Mouse (Mus musculus): ENCODE results near the gene 2510002D24Rik. TPM values are rescaled to one million over a fixed set of nuclear protein-coding genes. Genes with fewer than 3 reads are reported as not detected.

The 2510002D24Rik gene
- polyA plus RNA-seq, 1 experiment from 2014 or later = 36.2 TPM

DNA sequence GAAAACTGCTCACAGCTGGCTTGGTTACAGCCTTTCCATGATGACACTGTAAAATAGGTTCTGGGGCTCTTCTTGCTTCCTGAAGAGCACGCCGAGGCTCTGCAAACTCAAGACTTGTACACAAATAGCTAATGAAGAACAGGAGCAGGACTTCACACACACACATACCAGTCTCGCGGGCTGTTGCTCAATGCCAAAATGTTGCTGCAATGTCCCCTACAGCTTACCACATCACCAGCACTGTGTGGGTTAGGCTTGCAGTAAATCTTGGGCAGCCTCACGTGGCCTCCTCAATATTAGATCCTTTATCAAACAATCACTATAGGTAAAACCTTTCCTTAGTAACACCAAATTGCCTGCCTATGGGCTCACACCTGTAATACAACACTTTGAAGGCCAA, 27.4 kb upstream of the 2510002D24Rik start:
- Histone ChIP-seq H3K4me1 (ENCODE audit: control insufficient read depth, insufficient read depth, low read length) (peaks cover 13% of the 10 kb centered on the region), H3K36me3 (ENCODE audit: control insufficient read depth, insufficient read depth, low read length) (peaks cover 54% of the 10 kb centered on the region), H3K27me3 (ENCODE audit: control insufficient read depth, insufficient read depth, low read length) (no peaks in the 10 kb centered on the region), H3K4me2 (replicated peaks; ENCODE audit: low read depth, low read length) (no peak overlapping the region), H3K9ac (ENCODE audit: low read depth, low read length) (no peak overlapping the region), H3K4me3 (ENCODE audit: low read length) (no peak overlapping the region), H3K27ac (ENCODE audit: low read depth, low read length) (no peak overlapping the region), H3K9me3 (ENCODE audit: control insufficient read depth, low read length) (no peaks in the 10 kb centered on the region)
- no peak for ATAC-seq (ENCODE audit: low FRiP score, low TSS enrichment)
- 95% methylated on average over 5 of the region's 5 CpGs for WGBS

DNA sequence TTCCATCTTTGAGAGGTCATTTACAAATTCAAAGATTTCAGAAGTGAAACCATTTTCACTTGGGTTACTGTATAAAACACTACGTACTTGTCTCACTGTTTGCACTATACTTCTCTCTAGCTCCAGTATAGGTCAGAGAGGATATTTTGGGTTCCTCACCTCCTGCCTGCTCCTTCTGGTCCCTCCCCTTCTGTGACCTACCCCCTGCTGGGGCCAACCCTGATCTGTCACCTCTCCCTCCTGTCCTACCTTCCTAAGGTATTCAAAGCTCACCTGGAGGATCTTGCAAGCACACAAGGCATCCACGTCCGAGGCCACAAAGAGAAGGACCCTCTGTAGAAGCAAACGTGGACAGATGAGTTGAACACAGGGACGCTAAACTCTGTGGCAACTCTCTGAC, 25.3 kb upstream of the 2510002D24Rik start:
- no peaks in the 10 kb centered on the region for H3K27me3 ChIP-seq (ENCODE audit: control insufficient read depth, insufficient read depth, low read length)
- peak overlapping the region; percentile 85 for H3K4me3 ChIP-seq (ENCODE audit: low read length)
- H3K4me1 ChIP-seq (ENCODE audit: control insufficient read depth, insufficient read depth, low read length) = peaks cover 13% of the 10 kb centered on the region
- WGBS = 7% methylated on average over 5 of the region's 5 CpGs
- H3K27ac ChIP-seq (ENCODE audit: low read depth, low read length) = peak overlapping the region; percentile 51; the same call in 1 of the 2 replicates
- no peaks in the 10 kb centered on the region for H3K9me3 ChIP-seq (ENCODE audit: control insufficient read depth, low read length)
- H3K4me2 ChIP-seq (replicated peaks; ENCODE audit: low read depth, low read length) = peak overlapping the region; percentile 84
- H3K9ac ChIP-seq (ENCODE audit: low read depth, low read length) = peak overlapping the region; percentile 68
- ATAC-seq (ENCODE audit: low FRiP score, low TSS enrichment) = peak; percentile 26
- H3K36me3 ChIP-seq (ENCODE audit: control insufficient read depth, insufficient read depth, low read length) = peaks cover 55% of the 10 kb centered on the region

- WGBS = under 1% methylated on average over 42 of the region's 42 CpGs
- Histone ChIP-seq H3K4me1 (ENCODE audit: control insufficient read depth, insufficient read depth, low read length) (peaks cover 13% of the 10 kb centered on the region), H3K27me3 (ENCODE audit: control insufficient read depth, insufficient read depth, low read length) (no peaks in the 10 kb centered on the region), H3K4me3 (ENCODE audit: low read length) (peak within 1 kb of the TSS; percentile 85), H3K9ac (ENCODE audit: low read depth, low read length) (peak within 1 kb of the TSS; percentile 77), H3K4me2 (replicated peaks; ENCODE audit: low read depth, low read length) (peak within 1 kb of the TSS; percentile 84), H3K36me3 (ENCODE audit: control insufficient read depth, insufficient read depth, low read length) (peaks cover 55% of the 10 kb centered on the region), H3K27ac (ENCODE audit: low read depth, low read length) (peak within 1 kb of the TSS; percentile 64), H3K9me3 (ENCODE audit: control insufficient read depth, low read length) (no peaks in the 10 kb centered on the region)
- peak; percentile 97 for ATAC-seq (ENCODE audit: low FRiP score, low TSS enrichment)
Measured at GRCm38 (mm10) chr16:18811468-18812384, 24.7 kb upstream of the 2510002D24Rik start, which contains the start of the genes Ufd1 and Cdc45. Gene Ufd1, plus strand, starts transcription at chr16:18811779. Gene Cdc45, minus strand, starts transcription at chr16:18811987.

DNA sequence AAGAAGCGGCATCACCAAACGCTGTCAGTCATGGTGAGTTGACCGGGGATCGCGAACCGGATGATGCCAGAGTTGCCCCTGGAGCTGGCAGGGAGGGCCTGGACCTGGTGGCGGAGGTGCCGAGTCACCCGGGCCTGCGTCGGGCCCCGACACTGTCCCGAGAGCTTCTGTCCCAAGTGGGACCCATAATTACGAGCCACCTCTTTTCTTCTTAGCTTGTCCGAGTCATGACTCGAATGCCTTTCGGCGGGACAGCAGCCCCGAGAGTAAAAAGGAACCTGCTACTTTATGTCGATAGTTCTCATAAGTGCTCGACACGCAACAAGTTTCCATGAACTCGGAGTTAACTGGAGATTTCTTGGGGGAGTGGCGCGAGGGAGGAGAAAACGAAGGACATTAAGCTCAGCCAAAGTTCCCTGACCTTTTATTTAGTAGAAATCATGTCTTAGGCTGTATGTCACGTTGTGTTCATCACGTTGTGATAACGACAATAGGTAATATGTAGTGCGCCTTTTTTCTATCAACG, 23.9 kb upstream of the 2510002D24Rik start:
- peak; percentile 41 for ATAC-seq (ENCODE audit: low FRiP score, low TSS enrichment)
- H3K36me3 ChIP-seq (ENCODE audit: control insufficient read depth, insufficient read depth, low read length) = peaks cover 55% of the 10 kb centered on the region
- no peaks in the 10 kb centered on the region for H3K9me3 ChIP-seq (ENCODE audit: control insufficient read depth, low read length)
- peak overlapping the region; percentile 85 for H3K4me3 ChIP-seq (ENCODE audit: low read length)
- H3K27me3 ChIP-seq (ENCODE audit: control insufficient read depth, insufficient read depth, low read length) = no peaks in the 10 kb centered on the region
- peak overlapping the region; percentile 77 for H3K9ac ChIP-seq (ENCODE audit: low read depth, low read length)
- H3K27ac ChIP-seq (ENCODE audit: low read depth, low read length) = peak overlapping the region; percentile 64; the same call in 1 of the 2 replicates
- H3K4me1 ChIP-seq (ENCODE audit: control insufficient read depth, insufficient read depth, low read length) = peaks cover 13% of the 10 kb centered on the region
- peak overlapping the region; percentile 78 for H3K4me2 ChIP-seq (replicated peaks; ENCODE audit: low read depth, low read length)
- WGBS = 1% methylated on average over 31 of the region's 31 CpGs

DNA sequence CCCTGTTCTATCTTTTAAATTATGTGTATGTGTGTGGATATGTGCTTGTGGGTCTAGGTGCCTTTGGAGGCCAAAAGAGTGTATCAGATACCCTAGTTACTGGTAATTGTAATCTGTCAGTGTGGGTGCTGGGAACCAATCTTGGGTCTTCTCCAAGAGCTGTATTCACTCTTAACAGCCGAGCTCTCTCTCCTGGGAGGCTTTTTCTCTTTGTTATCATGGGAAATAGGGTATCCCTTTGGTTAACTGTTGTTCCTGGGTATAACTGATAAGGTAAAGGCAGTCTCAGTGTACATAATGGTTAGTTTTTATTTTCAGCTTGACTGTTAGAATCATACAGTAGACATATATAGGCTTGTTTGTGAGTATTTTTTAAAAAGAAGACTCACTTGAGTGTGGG, 14.0 kb upstream of the 2510002D24Rik start:
- H3K36me3 ChIP-seq (ENCODE audit: control insufficient read depth, insufficient read depth, low read length) = peaks cover 93% of the 10 kb centered on the region
- 77% methylated on average over 1 of the region's 1 CpGs for WGBS

GRCm38 (mm10) chr16:18822925-18823324, 13.5 kb upstream of the 2510002D24Rik start:
- no peak overlapping the region for H3K4me3 ChIP-seq (ENCODE audit: low read length)
- H3K27me3 ChIP-seq (ENCODE audit: control insufficient read depth, insufficient read depth, low read length) = no peaks in the 10 kb centered on the region
- H3K4me1 ChIP-seq (ENCODE audit: control insufficient read depth, insufficient read depth, low read length) = no peaks in the 10 kb centered on the region
- H3K4me2 ChIP-seq (replicated peaks; ENCODE audit: low read depth, low read length) = no peak overlapping the region
- no peak overlapping the region for H3K9ac ChIP-seq (ENCODE audit: low read depth, low read length)
- H3K9me3 ChIP-seq (ENCODE audit: control insufficient read depth, low read length) = no peaks in the 10 kb centered on the region
- H3K27ac ChIP-seq (ENCODE audit: low read depth, low read length) = no peak overlapping the region
- ATAC-seq (ENCODE audit: low FRiP score, low TSS enrichment) = no peak
- 87% methylated on average over 4 of the region's 4 CpGs for WGBS
- peaks cover 93% of the 10 kb centered on the region for H3K36me3 ChIP-seq (ENCODE audit: control insufficient read depth, insufficient read depth, low read length)

More for the DNA sequence above, 14.0 kb upstream of the 2510002D24Rik start:
- no peak for ATAC-seq (ENCODE audit: low FRiP score, low TSS enrichment)
- Histone ChIP-seq H3K4me3 (ENCODE audit: low read length) (no peak overlapping the region), H3K9ac (ENCODE audit: low read depth, low read length) (no peak overlapping the region), H3K4me1 (ENCODE audit: control insufficient read depth, insufficient read depth, low read length) (no peaks in the 10 kb centered on the region), H3K27me3 (ENCODE audit: control insufficient read depth, insufficient read depth, low read length) (no peaks in the 10 kb centered on the region), H3K27ac (ENCODE audit: low read depth, low read length) (no peak overlapping the region), H3K4me2 (replicated peaks; ENCODE audit: low read depth, low read length) (no peak overlapping the region), H3K9me3 (ENCODE audit: control insufficient read depth, low read length) (no peaks in the 10 kb centered on the region)

- Histone ChIP-seq H3K4me3 (ENCODE audit: low read length) (no peak overlapping the region), H3K27ac (ENCODE audit: low read depth, low read length) (no peak overlapping the region), H3K27me3 (ENCODE audit: control insufficient read depth, insufficient read depth, low read length) (no peaks in the 10 kb centered on the region), H3K9ac (ENCODE audit: low read depth, low read length) (no peak overlapping the region), H3K9me3 (ENCODE audit: control insufficient read depth, low read length) (no peaks in the 10 kb centered on the region), H3K4me1 (ENCODE audit: control insufficient read depth, insufficient read depth, low read length) (no peaks in the 10 kb centered on the region), H3K36me3 (ENCODE audit: control insufficient read depth, insufficient read depth, low read length) (peaks cover 92% of the 10 kb centered on the region), H3K4me2 (replicated peaks; ENCODE audit: low read depth, low read length) (no peak overlapping the region)
- no peak for ATAC-seq (ENCODE audit: low FRiP score, low TSS enrichment)
- 95% methylated on average over 3 of the region's 3 CpGs for WGBS
Measured at GRCm38 (mm10) chr16:18828630-18829029, 7.7 kb upstream of the 2510002D24Rik start.

DNA sequence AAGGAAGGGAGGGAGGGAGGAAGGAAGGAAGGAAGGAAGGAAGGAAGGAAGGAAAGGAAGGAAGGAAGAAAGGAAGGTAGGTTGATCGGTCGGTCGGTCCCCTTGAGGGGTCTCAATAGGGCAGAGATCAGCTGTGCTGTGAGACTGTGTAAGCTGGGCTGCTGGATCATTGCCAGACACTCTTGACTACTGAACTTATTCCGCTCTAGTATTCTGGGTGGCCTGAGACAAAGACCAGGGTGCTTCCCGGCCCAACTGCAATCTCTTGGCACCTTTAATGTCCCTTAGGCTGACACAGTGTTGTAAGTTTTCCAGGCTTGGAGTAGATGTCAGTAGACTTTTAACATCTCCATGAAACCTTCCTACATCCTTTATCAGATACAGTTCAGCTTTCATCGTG, 7.3 kb upstream of the 2510002D24Rik start:
- Histone ChIP-seq H3K27ac (ENCODE audit: low read depth, low read length) (no peak overlapping the region), H3K4me1 (ENCODE audit: control insufficient read depth, insufficient read depth, low read length) (no peaks in the 10 kb centered on the region), H3K9me3 (ENCODE audit: control insufficient read depth, low read length) (no peaks in the 10 kb centered on the region), H3K27me3 (ENCODE audit: control insufficient read depth, insufficient read depth, low read length) (no peaks in the 10 kb centered on the region), H3K4me2 (replicated peaks; ENCODE audit: low read depth, low read length) (no peak overlapping the region), H3K36me3 (ENCODE audit: control insufficient read depth, insufficient read depth, low read length) (peaks cover 93% of the 10 kb centered on the region), H3K4me3 (ENCODE audit: low read length) (no peak overlapping the region), H3K9ac (ENCODE audit: low read depth, low read length) (no peak overlapping the region)
- ATAC-seq (ENCODE audit: low FRiP score, low TSS enrichment) = no peak
- WGBS = 92% methylated on average over 6 of the region's 6 CpGs

- no peaks in the 10 kb centered on the region for H3K27me3 ChIP-seq (ENCODE audit: control insufficient read depth, insufficient read depth, low read length)
- H3K9me3 ChIP-seq (ENCODE audit: control insufficient read depth, low read length) = no peaks in the 10 kb centered on the region
- H3K4me2 ChIP-seq (replicated peaks; ENCODE audit: low read depth, low read length) = no peak overlapping the region
- peaks cover 65% of the 10 kb centered on the region for H3K36me3 ChIP-seq (ENCODE audit: control insufficient read depth, insufficient read depth, low read length)
- WGBS = 74% methylated on average over 2 of the region's 2 CpGs
- no peak for ATAC-seq (ENCODE audit: low FRiP score, low TSS enrichment)
- H3K4me1 ChIP-seq (ENCODE audit: control insufficient read depth, insufficient read depth, low read length) = no peaks in the 10 kb centered on the region
- H3K4me3 ChIP-seq (ENCODE audit: low read length) = no peak overlapping the region
- H3K27ac ChIP-seq (ENCODE audit: low read depth, low read length) = no peak overlapping the region
- H3K9ac ChIP-seq (ENCODE audit: low read depth, low read length) = no peak overlapping the region
Measured at GRCm38 (mm10) chr16:18833486-18833885, 2.9 kb upstream of the 2510002D24Rik start.
